Mouse (Mus musculus): ENCODE results near the gene Scube1. TPM values are rescaled to one million over a fixed set of nuclear protein-coding genes. Genes with fewer than 3 reads are reported as not detected.

The Scube1 gene
- total and polyA plus RNA-seq, 2 experiments from 2014 or later: 4.7 to 14.9 TPM

- 63% methylated on average over 8 of the region's 8 CpGs for WGBS
- H3K4me1 ChIP-seq (ENCODE audit: insufficient read depth, low read length): no peaks in the 10 kb centered on the region
- DNase-seq (ENCODE audit: low spot score) (peak; percentile 31), ATAC-seq (ENCODE audit: low FRiP score) (no peak)
- H3K4me3 ChIP-seq (ENCODE audit: low read depth, low read length): no peak overlapping the region
- TF ChIP-seq CTCF (IDR thresholded peaks at IDR 0.05): peak; percentile 58
- peaks cover 73% of the 10 kb centered on the region for H3K36me3 ChIP-seq (ENCODE audit: insufficient read depth, low read length)
- no peak overlapping the region for H3K27ac ChIP-seq (ENCODE audit: low read depth, low read length)
- H3K27me3 ChIP-seq (ENCODE audit: insufficient read depth, low read length): no peaks in the 10 kb centered on the region
- H3K9me3 ChIP-seq (ENCODE audit: low read length): no peaks in the 10 kb centered on the region
- H3K4me2 ChIP-seq (ENCODE audit: low read depth, low read length, poor library complexity, severe bottlenecking): no peak overlapping the region
- no peak overlapping the region for H3K9ac ChIP-seq (replicated peaks; ENCODE audit: low read length, poor library complexity, severe bottlenecking)
These were observed 141.2 kb downstream of the Scube1 start for GRCm38 (mm10) chr15:83583419-83584156.

GRCm38 (mm10) chr15:83582931-83583330, 141.9 kb downstream of the Scube1 start:
- no peak for TF ChIP-seq CTCF (IDR thresholded peaks at IDR 0.05)
- Histone ChIP-seq H3K27ac (ENCODE audit: low read depth, low read length) (no peak overlapping the region), H3K4me2 (ENCODE audit: low read depth, low read length, poor library complexity, severe bottlenecking) (no peak overlapping the region), H3K36me3 (ENCODE audit: insufficient read depth, low read length) (peaks cover 77% of the 10 kb centered on the region), H3K4me1 (ENCODE audit: insufficient read depth, low read length) (no peaks in the 10 kb centered on the region), H3K4me3 (ENCODE audit: low read depth, low read length) (no peak overlapping the region), H3K9ac (replicated peaks; ENCODE audit: low read length, poor library complexity, severe bottlenecking) (no peak overlapping the region), H3K27me3 (ENCODE audit: insufficient read depth, low read length) (no peaks in the 10 kb centered on the region), H3K9me3 (ENCODE audit: low read length) (no peaks in the 10 kb centered on the region)
- 72% methylated on average over 4 of the region's 4 CpGs for WGBS
- ATAC-seq (ENCODE audit: low FRiP score): no peak
- no peak for DNase-seq (ENCODE audit: low spot score)

- Histone ChIP-seq H3K4me2 (ENCODE audit: low read depth, low read length, poor library complexity, severe bottlenecking) (no peak overlapping the region), H3K27me3 (ENCODE audit: insufficient read depth, low read length) (no peaks in the 10 kb centered on the region), H3K4me3 (ENCODE audit: low read depth, low read length) (no peak overlapping the region), H3K27ac (ENCODE audit: low read depth, low read length) (no peak overlapping the region), H3K9me3 (ENCODE audit: low read length) (no peaks in the 10 kb centered on the region), H3K36me3 (ENCODE audit: insufficient read depth, low read length) (peaks cover 69% of the 10 kb centered on the region), H3K4me1 (ENCODE audit: insufficient read depth, low read length) (no peaks in the 10 kb centered on the region), H3K9ac (replicated peaks; ENCODE audit: low read length, poor library complexity, severe bottlenecking) (no peak overlapping the region)
- WGBS: 95% methylated on average over 9 of the region's 9 CpGs
- DNase-seq (ENCODE audit: low spot score) (no peak), ATAC-seq (ENCODE audit: low FRiP score) (no peak)
- TF ChIP-seq CTCF (IDR thresholded peaks at IDR 0.05): no peak
These were observed 148.2 kb downstream of the Scube1 start for GRCm38 (mm10) chr15:83576651-83577050.

GRCm38 (mm10) chr15:83575543-83575942, 149.3 kb downstream of the Scube1 start:
- H3K4me1 ChIP-seq (ENCODE audit: insufficient read depth, low read length): no peaks in the 10 kb centered on the region
- H3K4me2 ChIP-seq (ENCODE audit: low read depth, low read length, poor library complexity, severe bottlenecking): no peak overlapping the region
- peaks cover 58% of the 10 kb centered on the region for H3K36me3 ChIP-seq (ENCODE audit: insufficient read depth, low read length)
- 92% methylated on average over 8 of the region's 8 CpGs for WGBS
- DNase-seq (ENCODE audit: low spot score) (no peak), ATAC-seq (ENCODE audit: low FRiP score) (no peak)
- H3K9me3 ChIP-seq (ENCODE audit: low read length): no peaks in the 10 kb centered on the region
- H3K9ac ChIP-seq (replicated peaks; ENCODE audit: low read length, poor library complexity, severe bottlenecking): no peak overlapping the region
- TF ChIP-seq CTCF (IDR thresholded peaks at IDR 0.05): no peak
- H3K27me3 ChIP-seq (ENCODE audit: insufficient read depth, low read length): no peaks in the 10 kb centered on the region
- no peak overlapping the region for H3K4me3 ChIP-seq (ENCODE audit: low read depth, low read length)
- no peak overlapping the region for H3K27ac ChIP-seq (ENCODE audit: low read depth, low read length)

DNA sequence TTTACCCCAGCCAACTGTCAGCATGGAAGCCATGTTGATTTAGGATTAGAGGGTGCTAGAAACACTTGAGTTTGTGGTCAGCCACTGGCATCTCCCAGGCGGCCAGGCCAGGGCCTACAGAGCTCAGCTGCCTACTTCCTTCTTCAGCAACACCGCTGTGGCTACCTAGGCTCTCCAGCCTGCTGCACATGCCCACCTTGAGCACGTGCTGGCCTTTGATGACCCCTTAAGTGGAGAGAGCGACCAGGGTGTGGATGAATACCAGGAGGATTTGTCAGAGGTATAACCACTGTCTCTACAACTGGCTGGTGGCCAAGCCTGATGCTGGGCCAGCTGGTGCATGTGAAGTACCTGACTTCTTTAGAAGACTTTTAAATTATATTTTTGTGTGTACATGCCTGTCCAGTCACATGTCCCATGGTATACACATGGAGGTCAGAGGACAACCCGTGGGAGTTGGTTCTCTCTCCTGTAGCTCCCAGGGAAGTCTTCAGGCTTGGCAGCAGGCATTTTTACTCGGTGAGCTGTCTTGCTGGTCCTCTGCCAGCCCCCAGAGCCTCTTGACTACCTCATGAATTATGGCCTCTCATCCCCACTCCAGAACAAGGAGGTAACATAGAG, 150.0 kb downstream of the Scube1 start:
- no peak overlapping the region for H3K27ac ChIP-seq (ENCODE audit: low read depth, low read length)
- peaks cover 51% of the 10 kb centered on the region for H3K36me3 ChIP-seq (ENCODE audit: insufficient read depth, low read length)
- DNase-seq (ENCODE audit: low spot score) (no peak), ATAC-seq (ENCODE audit: low FRiP score) (no peak)
- no peaks in the 10 kb centered on the region for H3K9me3 ChIP-seq (ENCODE audit: low read length)
- H3K4me1 ChIP-seq (ENCODE audit: insufficient read depth, low read length): no peaks in the 10 kb centered on the region
- no peak for TF ChIP-seq CTCF (IDR thresholded peaks at IDR 0.05)
- H3K4me3 ChIP-seq (ENCODE audit: low read depth, low read length): no peak overlapping the region
- H3K4me2 ChIP-seq (ENCODE audit: low read depth, low read length, poor library complexity, severe bottlenecking): no peak overlapping the region
- H3K9ac ChIP-seq (replicated peaks; ENCODE audit: low read length, poor library complexity, severe bottlenecking): no peak overlapping the region
- no peaks in the 10 kb centered on the region for H3K27me3 ChIP-seq (ENCODE audit: insufficient read depth, low read length)
- WGBS: 91% methylated on average over 6 of the region's 6 CpGs

DNA sequence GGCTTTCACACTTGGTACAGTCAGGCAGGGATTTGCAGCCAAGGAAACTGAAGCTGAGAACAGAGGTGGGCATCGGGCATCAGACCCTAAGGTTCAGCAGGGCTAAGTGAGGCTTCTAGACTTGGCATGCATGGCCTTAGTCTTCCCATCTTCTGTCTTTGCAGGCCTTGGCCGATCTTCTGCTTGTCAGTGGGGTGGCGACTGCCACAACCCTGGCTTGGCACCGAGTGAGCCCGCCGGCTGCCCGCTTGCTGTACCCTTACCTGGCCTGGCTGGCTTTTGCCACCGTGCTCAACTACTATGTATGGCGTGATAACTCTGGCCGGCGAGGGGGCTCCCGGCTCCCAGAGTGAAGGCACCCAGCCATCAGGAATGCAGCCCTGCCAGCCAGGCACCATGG, 151.2 kb downstream of the Scube1 start:
- ATAC-seq (ENCODE audit: low FRiP score): no peak
- WGBS: 95% methylated on average over 12 of the region's 12 CpGs

More for the DNA sequence above, 151.2 kb downstream of the Scube1 start:
- Histone ChIP-seq H3K4me1 (ENCODE audit: insufficient read depth, low read length) (no peaks in the 10 kb centered on the region), H3K9me3 (ENCODE audit: low read length) (no peaks in the 10 kb centered on the region), H3K27ac (ENCODE audit: low read depth, low read length) (no peak overlapping the region), H3K27me3 (ENCODE audit: insufficient read depth, low read length) (no peaks in the 10 kb centered on the region), H3K4me3 (ENCODE audit: low read depth, low read length) (no peak overlapping the region), H3K9ac (replicated peaks; ENCODE audit: low read length, poor library complexity, severe bottlenecking) (no peak overlapping the region), H3K36me3 (ENCODE audit: insufficient read depth, low read length) (peaks cover 39% of the 10 kb centered on the region), H3K4me2 (ENCODE audit: low read depth, low read length, poor library complexity, severe bottlenecking) (no peak overlapping the region)
- DNase-seq (ENCODE audit: low spot score): no peak
- TF ChIP-seq CTCF (IDR thresholded peaks at IDR 0.05): no peak

Data from midbrain, postnatal 0 days (tissue).